Mouse (Mus musculus) stomach, embryonic 14.5 days (tissue): ENCODE results near the gene Asrgl1. TPM values are rescaled to one million over a fixed set of nuclear protein-coding genes. Genes with fewer than 3 reads are reported as not detected.
"Not testable (repeated sequence)": the region's sequence is repeated elsewhere in the genome, so short reads cannot be mapped to it uniquely, and the experiment has no call there.

ENCODE experiments used
- ATAC-seq: fragments of 200-750 bp; cut with Nextera tagmentation; 2 replicates; pipeline ENCODE4 v1.8.0; 2017; ENCODE audit warnings: low read depth, moderate TSS enrichment; ENCODE audit not compliant: insufficient number of reproducible peaks, insufficient read depth, low FRiP score
- H3K27ac ChIP-seq: fragments of 300-500 bp; sonication (generic); 2 replicates; pipeline ENCODE4 v1.5.1; 2014; ENCODE audit warnings: mild to moderate bottlenecking, low read length, moderate library complexity, mixed read lengths
- H3K27me3 ChIP-seq: fragments of 300-500 bp; sonication (generic); 2 replicates; pipeline ENCODE4 v1.6.1; 2014; ENCODE audit warnings: low read length, control low read depth, mixed read lengths; ENCODE audit not compliant: control insufficient read depth, insufficient read depth
- H3K36me3 ChIP-seq: fragments of 300-500 bp; sonication (generic); 2 replicates; pipeline ENCODE4 v1.6.1; 2014; ENCODE audit warnings: mild to moderate bottlenecking, control low read depth, low read length, moderate library complexity, mixed read lengths; ENCODE audit not compliant: control insufficient read depth, insufficient read depth
- H3K4me1 ChIP-seq: fragments of 300-500 bp; sonication (generic); 2 replicates; pipeline ENCODE4 v1.6.1; 2014; ENCODE audit warnings: low read length, control low read depth, mixed read lengths; ENCODE audit not compliant: control insufficient read depth, insufficient read depth
- H3K4me2 ChIP-seq: fragments of 300-500 bp; sonication (generic); replicated peaks from 2 replicates; pipeline ENCODE4 v1.6.1; 2014; ENCODE audit warnings: low read depth, low read length, control low read depth
- H3K4me3 ChIP-seq: fragments of 300-500 bp; sonication (generic); 2 replicates; pipeline ENCODE4 v1.5.1; 2014; ENCODE audit warnings: low read depth, low read length, control low read depth
- H3K9ac ChIP-seq: fragments of 300-500 bp; sonication (generic); replicated peaks from 2 replicates; pipeline ENCODE4 v1.6.1; 2014; ENCODE audit warnings: low read depth, mild to moderate bottlenecking, control low read depth, low read length, moderate library complexity, mixed read lengths
- H3K9me3 ChIP-seq: fragments of 300-500 bp; sonication (generic); 2 replicates; pipeline ENCODE4 v1.6.1; 2016; ENCODE audit warnings: low read depth, low read length, control low read depth; ENCODE audit not compliant: control insufficient read depth
- WGBS: fragments of 180-500 bp; shearing (Covaris S2); extraction: QIAGEN DNeasy Blood & Tissue Kit; methylation state at CpG from one replicate; pipeline ENCODE4 v1.1.7; 2014; 5-methylcytosine and 5-hydroxymethylcytosine counted together
- polyA plus RNA-seq: library from polyadenylated mRNA; unstranded; fragments of >200 nt; fragmentation: Nextera tagmentation; extraction: Ambion mirVana; gene quantifications from 2 replicates; pipeline ENCODE4 v1.2.1, GENCODE M21; 2014

Asrgl1 gene
- 9.3 and 15.2 TPM in 2 replicates for polyA plus RNA-seq

DNA sequence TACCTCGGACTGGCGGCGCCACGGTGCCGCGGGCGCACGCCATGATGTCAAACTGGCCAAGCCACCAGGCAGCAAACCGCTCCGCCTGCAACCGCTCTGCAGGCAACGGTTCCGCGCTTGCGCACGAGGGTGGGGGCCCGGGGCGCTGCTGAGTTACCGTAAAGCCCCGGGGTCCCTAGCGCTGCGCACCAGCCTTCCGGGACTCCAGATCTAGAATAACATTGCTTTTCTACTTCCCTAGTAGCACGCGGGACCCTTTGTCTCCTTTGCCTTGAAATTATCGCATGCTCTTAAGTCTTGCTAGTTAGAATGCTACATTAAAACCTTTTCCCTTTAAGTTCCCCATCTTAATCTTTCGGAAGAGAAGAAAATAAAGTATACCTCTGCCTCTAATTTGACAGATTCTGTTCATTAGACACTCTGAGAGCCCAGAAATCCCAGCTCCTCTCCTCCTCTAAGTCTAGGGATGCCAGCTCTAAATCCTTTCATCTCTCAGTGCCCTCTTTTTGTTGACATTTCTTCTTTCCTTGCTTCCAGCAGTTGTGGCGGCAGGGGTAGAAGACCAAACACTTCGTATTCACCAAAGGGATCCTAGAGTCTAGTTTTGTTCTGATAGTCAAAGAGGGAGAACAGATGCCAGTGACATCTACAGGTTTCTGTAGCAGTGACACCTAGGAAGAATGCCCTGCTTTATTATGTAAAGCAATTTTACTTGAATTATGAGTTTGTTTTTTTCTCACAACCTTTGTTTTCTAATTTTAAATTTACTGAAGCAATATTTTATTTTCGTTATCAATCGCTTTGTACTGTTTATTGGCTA lies at the start of gene Asrgl1:
TSS of gene Asrgl1 (minus strand) at position 125 of the 820 bp plus-strand sequence.
- Histone ChIP-seq H3K27me3 (no peaks in the 10 kb centered on the region), H3K4me3 (peak within 1 kb of the TSS; percentile 62), H3K27ac (no peak within 1 kb of the TSS), H3K9ac (peak within 1 kb of the TSS; percentile 47), H3K36me3 (no peaks in the 10 kb centered on the region), H3K9me3 (no peaks in the 10 kb centered on the region), H3K4me2 (peak within 1 kb of the TSS; percentile 94), H3K4me1 (0 out of 2 replicates have a peak, but pooled peaks cover 2% of the 10 kb centered on the region)
- peak; percentile 96 for ATAC-seq
- WGBS, result 11% methylated on average over 31 of the region's 31 CpGs

DNA sequence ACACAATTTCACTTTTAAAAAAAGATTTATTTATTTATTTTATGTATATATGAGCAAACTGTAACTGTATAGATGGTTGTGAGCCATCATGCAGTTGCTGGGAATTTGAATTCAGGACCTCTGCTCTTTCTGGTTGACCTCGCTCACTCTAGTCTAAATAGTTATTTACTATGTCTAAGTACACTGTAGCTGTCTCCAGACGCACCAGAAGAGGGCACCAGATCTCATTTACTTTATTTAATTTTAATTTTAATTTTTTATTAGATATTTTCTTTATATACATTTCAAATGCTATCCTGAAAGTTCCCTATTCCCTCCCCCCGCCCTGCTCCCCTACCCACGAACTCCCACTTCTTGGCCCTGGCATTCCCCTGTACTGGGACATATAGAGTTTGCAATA lies 10.8 kb upstream of the Asrgl1 start:
- Histone ChIP-seq H3K4me2 (no peak overlapping the region), H3K4me3 (no peak overlapping the region), H3K27me3 (no peaks in the 10 kb centered on the region), H3K4me1 (no peaks in the 10 kb centered on the region), H3K9me3 (no peaks in the 10 kb centered on the region), H3K27ac (no peak overlapping the region), H3K9ac (no peak overlapping the region), H3K36me3 (no peaks in the 10 kb centered on the region)
- WGBS, result 72% methylated on average over 4 of the region's 4 CpGs
- no peak for ATAC-seq

DNA sequence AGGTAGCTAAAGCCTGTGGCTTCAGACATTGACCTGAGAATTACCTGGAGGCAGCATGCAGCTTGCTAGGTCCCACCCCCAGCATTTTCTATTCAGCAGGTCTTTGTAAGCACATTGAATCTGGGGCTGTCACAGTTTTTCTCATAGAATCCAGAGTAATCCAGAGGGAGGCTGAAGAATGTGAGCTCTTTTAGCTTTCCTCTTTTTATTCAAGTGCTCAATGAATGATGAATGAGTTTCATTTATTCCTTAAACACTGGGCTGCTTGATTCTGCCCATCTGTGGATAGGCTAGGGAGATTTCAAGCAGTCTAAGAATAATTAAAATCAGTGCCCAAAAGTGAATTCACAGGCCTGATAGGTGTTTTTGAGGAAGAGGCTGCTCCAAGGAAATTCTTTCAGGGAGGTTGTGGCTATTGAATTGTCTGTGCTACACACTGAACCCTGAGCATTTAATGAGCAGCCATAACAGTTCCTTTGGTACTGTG lies 8.2 kb upstream of the Asrgl1 start:
- no peak overlapping the region for H3K9ac ChIP-seq
- H3K4me1 ChIP-seq, result no peaks in the 10 kb centered on the region
- H3K4me2 ChIP-seq, result no peak overlapping the region
- ATAC-seq, result no peak
- no peak overlapping the region for H3K27ac ChIP-seq
- no peaks in the 10 kb centered on the region for H3K9me3 ChIP-seq
- H3K4me3 ChIP-seq, result no peak overlapping the region
- no peaks in the 10 kb centered on the region for H3K36me3 ChIP-seq
- H3K27me3 ChIP-seq, result no peaks in the 10 kb centered on the region

DNA sequence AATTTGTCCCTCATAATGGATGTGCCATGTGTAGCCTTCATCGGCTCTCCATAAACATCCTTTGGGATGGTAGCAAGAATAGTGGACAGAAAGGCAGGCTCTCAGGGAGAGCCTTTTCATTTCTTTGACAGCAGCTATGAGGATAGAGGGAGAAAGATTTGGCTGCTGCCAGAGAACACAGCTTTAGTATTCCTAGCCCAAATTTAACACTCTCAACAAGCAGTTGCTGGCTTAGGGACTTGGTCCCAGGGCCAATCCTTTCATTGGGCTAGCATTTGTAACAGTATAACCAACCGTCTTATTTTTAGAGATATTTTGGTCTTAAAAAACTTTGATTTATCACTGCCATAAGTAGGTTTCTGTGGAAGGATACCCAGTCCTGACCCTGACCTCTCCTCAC lies 7.8 kb upstream of the Asrgl1 start:
- 61% methylated on average over 2 of the region's 2 CpGs for WGBS
- Histone ChIP-seq H3K4me3 (no peak overlapping the region), H3K27me3 (no peaks in the 10 kb centered on the region), H3K27ac (no peak overlapping the region), H3K36me3 (no peaks in the 10 kb centered on the region), H3K9ac (no peak overlapping the region), H3K4me1 (no peaks in the 10 kb centered on the region), H3K4me2 (no peak overlapping the region), H3K9me3 (no peaks in the 10 kb centered on the region)
- no peak for ATAC-seq

DNA sequence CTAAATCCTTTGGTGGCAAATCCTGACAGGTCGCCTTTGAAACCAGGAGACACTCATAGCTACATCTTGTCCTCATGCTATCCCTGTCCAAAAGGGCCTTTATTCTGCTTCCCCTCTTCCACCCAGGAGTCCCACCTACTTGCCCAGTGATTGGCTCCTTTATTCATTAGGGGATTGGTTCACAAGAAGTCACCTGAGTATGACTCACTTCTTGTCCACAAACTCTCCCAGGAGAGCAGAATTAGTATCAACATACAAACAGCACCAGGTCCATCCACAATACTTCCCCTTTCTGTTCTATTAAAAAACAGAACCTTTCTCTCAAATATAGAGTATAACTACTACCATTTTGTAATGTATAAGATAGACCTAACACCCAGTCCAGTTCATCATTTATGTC lies 4.9 kb upstream of the Asrgl1 start:
- H3K4me3 ChIP-seq, H3K4me2 ChIP-seq, H3K27ac ChIP-seq, H3K36me3 ChIP-seq, H3K27me3 ChIP-seq, H3K9me3 ChIP-seq, ATAC-seq, H3K4me1 ChIP-seq, H3K9ac ChIP-seq: not testable (repeated sequence)
- 59% methylated on average over 1 of the region's 1 CpGs for whole genome bisulfite sequencing

DNA sequence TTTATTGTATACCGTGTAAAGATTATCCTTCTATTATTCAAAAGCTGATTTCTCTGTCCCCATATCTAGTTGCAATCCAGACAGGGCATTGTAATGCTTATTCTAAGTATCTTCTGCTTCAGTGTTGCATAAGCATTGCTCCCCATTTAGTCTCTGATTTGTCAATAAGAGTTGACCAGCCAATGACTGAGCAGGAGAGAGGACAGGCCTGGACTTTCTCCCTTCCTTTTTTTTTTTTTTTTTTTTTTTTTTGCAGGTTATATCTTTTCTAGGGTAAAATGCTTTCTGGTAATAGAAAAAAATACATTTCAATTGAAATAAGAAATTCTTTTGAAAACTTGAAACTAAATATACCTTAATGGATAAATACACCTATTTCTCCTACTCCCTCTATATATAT lies 1.7 kb upstream of the Asrgl1 start:
- H3K9ac ChIP-seq, result no peak overlapping the region
- H3K9me3 ChIP-seq, result no peaks in the 10 kb centered on the region
- H3K4me2 ChIP-seq, result no peak overlapping the region
- H3K27me3 ChIP-seq, result no peaks in the 10 kb centered on the region
- 87% methylated on average over 1 of the region's 1 CpGs for WGBS
- ATAC-seq, result no peak
- H3K4me3 ChIP-seq, result no peak overlapping the region
- 0 out of 2 replicates have a peak, but pooled peaks cover 2% of the 10 kb centered on the region for H3K4me1 ChIP-seq
- H3K36me3 ChIP-seq, result no peaks in the 10 kb centered on the region
- H3K27ac ChIP-seq, result no peak overlapping the region

DNA sequence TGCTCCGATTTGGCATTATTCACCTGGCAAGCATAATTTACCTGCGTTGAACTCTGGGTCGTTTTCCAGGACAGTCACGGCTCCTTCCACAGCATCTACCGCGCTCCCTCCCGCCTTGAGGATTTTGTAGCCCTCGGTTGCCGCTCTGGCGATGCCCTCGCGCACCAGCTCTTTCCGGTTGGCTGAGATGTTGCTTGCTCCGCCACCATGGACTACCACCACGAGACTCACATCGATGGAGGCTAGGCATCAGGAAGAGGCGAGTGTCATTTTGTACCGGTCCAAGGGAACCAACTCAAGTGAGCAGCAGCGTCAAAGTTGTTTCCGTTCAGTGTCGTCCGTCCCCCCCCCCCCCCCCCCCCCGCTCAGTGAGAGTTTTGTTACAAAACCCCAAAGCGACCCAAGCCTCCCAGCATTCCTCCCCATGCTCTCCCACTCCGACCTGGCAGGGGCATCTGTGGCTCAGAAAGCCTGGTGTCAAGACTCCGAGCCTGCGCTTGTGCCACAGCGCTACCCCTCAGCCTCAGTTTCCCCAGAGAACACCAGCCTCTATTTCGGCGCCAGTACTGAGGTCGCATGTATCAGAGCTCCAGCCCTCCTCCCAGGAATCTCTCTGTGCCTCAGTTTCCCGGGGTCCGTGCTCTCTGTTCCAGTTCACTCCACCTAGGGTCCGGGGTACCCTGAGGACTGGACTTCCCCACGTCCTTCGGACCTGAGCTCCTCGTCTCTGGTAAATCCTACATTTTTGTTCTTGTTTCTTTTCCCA lies 507 bp downstream of the Asrgl1 start:
- Histone ChIP-seq H3K27ac (no peak overlapping the region), H3K9ac (peak overlapping the region; percentile 47), H3K4me2 (peak overlapping the region; percentile 94), H3K4me3 (peak overlapping the region; percentile 62), H3K9me3 (no peaks in the 10 kb centered on the region), H3K4me1 (0 out of 2 replicates have a peak, but pooled peaks cover 2% of the 10 kb centered on the region), H3K27me3 (no peaks in the 10 kb centered on the region), H3K36me3 (no peaks in the 10 kb centered on the region)
- under 1% methylated on average over 35 of the region's 37 CpGs for WGBS
- ATAC-seq, result peak; percentile 47; the same call in 1 of the 2 replicates

DNA sequence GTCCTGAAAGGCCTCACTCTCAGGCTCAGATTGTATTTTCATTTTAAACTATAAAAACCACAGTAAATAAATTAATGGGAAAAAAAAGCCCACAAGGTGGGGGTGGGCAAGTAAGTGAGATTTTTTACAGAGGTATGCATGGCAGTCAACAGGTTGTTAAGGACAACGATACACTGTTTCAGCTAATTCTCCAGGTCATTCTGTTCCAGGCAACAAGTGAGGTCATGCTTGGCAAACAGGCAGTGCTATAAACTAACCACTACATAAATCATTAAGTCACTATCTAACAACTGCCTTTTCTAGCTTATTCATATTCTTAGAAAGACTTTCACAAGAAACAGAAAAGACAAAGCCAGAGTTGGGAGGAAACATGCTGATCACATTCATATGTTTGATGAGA lies 5.4 kb downstream of the Asrgl1 start:
- WGBS, result 61% methylated on average over 1 of the region's 1 CpGs
- no peaks in the 10 kb centered on the region for H3K36me3 ChIP-seq
- H3K4me1 ChIP-seq, result 0 out of 2 replicates have a peak, but pooled peaks cover 2% of the 10 kb centered on the region
- H3K27me3 ChIP-seq, result no peaks in the 10 kb centered on the region
- H3K4me2 ChIP-seq, result no peak overlapping the region
- H3K4me3 ChIP-seq, result no peak overlapping the region
- H3K27ac ChIP-seq, result no peak overlapping the region
- no peak for ATAC-seq
- H3K9me3 ChIP-seq, result no peaks in the 10 kb centered on the region
- H3K9ac ChIP-seq, result no peak overlapping the region
